Mouse (Mus musculus) kidney, postnatal 0 days (tissue): ENCODE results near the gene Ptpn11. TPM values are rescaled to one million over a fixed set of nuclear protein-coding genes. Genes with fewer than 3 reads are reported as not detected.

Experiments
- ATAC-seq: fragments of 200-750 bp; cut with Nextera tagmentation; replicated peaks from 2 replicates; pipeline ENCODE4 v1.8.0; 2017; ENCODE audit warnings: low read depth, moderate number of reproducible peaks, moderate TSS enrichment, moderate library complexity; ENCODE audit not compliant: low FRiP score
- DNase-seq: peaks from one replicate; pipeline ENCODE4 v3.0.0-alpha.2; 2016; ENCODE audit warnings: low spot score
- H3K27ac ChIP-seq: fragments of 300-500 bp; sonication (generic); 2 replicates; pipeline ENCODE4 v1.5.1; 2014; ENCODE audit warnings: mild to moderate bottlenecking
- H3K27me3 ChIP-seq: fragments of 300-500 bp; sonication (generic); 2 replicates; pipeline ENCODE4 v1.6.1; 2014; ENCODE audit warnings: low read length, mixed read lengths; ENCODE audit not compliant: insufficient read depth
- H3K36me3 ChIP-seq: fragments of 300-500 bp; sonication (generic); 2 replicates; pipeline ENCODE4 v1.6.1; 2014; ENCODE audit warnings: low read length, mixed read lengths; ENCODE audit not compliant: insufficient read depth
- H3K4me1 ChIP-seq: fragments of 300-500 bp; sonication (generic); replicated peaks from 2 replicates; pipeline ENCODE4 v1.6.1; 2014; ENCODE audit warnings: antibody characterized with exemption, low read length, mixed read lengths; ENCODE audit not compliant: insufficient read depth
- H3K4me2 ChIP-seq: fragments of 300-500 bp; sonication (generic); 2 replicates; pipeline ENCODE4 v1.6.1; 2014; ENCODE audit warnings: mild to moderate bottlenecking, low read length, moderate library complexity, mixed read lengths
- H3K4me3 ChIP-seq: fragments of 300-500 bp; sonication (generic); replicated peaks from 2 replicates; pipeline ENCODE4 v1.5.1; 2014; ENCODE audit warnings: low read depth, low read length
- H3K9ac ChIP-seq: fragments of 300-500 bp; sonication (generic); 2 replicates; pipeline ENCODE4 v1.6.1; 2014; ENCODE audit warnings: low read depth, low read length
- H3K9me3 ChIP-seq: fragments of 300-500 bp; sonication (generic); replicated peaks from 2 replicates; pipeline ENCODE4 v1.6.1; 2016; ENCODE audit warnings: low read length, inconsistent platforms, mixed read lengths
- CTCF ChIP-seq: IDR thresholded peaks from 2 replicates; pipeline ENCODE4 v1.5.1; 2016; ENCODE audit warnings: antibody characterized with exemption, low read depth, mild to moderate bottlenecking, moderate library complexity
- WGBS: fragments of 180-500 bp; shearing (Covaris S2); extraction: QIAGEN DNeasy Blood & Tissue Kit; methylation state at CpG from one replicate; pipeline ENCODE4 v1.1.7; 2014; 5-methylcytosine and 5-hydroxymethylcytosine counted together
- polyA plus RNA-seq: library from polyadenylated mRNA; unstranded; fragments of >200 nt; fragmentation: Nextera tagmentation; extraction: Ambion mirVana; gene quantifications from 2 replicates; pipeline ENCODE4 v1.2.1, GENCODE M21; 2015

Gene Ptpn11
- polyA plus RNA-seq, 1 experiment from 2014 or later = 20.0 TPM

DNA sequence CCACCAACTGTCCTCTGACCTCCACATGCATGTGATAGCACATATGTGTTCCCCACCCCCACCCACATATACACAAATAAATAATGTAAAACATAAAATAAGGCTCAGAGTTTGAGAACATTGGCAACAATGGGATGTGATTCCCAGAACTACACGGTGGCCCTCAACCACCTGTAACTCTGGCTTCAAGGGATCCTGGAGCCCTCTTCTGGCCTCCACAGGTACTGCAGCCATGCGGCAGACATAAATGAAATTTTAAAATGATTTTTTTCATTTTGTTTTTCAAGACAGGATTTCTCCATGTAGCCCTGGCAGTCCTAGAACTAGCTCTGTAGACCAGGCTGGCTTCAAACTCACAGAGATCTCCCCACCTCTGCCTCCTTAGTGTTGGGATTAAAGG lies 65.1 kb downstream of the Ptpn11 start:
- 84% methylated on average over 2 of the region's 2 CpGs for WGBS
- Histone ChIP-seq H3K4me1 (no peaks in the 10 kb centered on the region), H3K27me3 (no peaks in the 10 kb centered on the region), H3K36me3 (no peaks in the 10 kb centered on the region), H3K9ac (no peak overlapping the region), H3K9me3 (no peaks in the 10 kb centered on the region), H3K27ac (no peak overlapping the region), H3K4me3 (no peak overlapping the region), H3K4me2 (no peak overlapping the region)
- ATAC-seq = no peak
- peak; percentile 55; the same call in 1 of the 2 replicates for TF ChIP-seq CTCF
- DNase-seq = no peak

DNA sequence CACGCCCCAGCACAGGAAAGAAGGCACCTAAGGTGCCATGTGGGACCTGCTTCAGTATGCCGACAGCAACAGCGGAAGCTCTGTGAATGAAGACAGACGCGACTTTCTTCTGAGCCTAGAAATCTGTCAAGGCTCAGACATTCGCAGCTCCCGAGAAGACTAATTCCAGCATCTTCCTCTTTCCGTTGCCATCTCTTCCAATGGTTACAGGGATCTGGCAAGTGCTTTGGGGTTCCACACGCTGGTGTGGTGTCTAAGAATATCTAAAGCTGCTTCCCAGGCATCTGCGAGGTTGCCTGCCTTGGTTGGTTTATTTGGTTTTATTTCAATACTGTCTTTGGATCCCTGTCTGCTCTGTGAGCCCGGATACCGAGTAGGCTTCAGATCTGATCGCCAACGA lies 65.6 kb downstream of the Ptpn11 start:
- ATAC-seq = no peak
- Histone ChIP-seq H3K4me3 (no peak overlapping the region), H3K27me3 (no peaks in the 10 kb centered on the region), H3K36me3 (no peaks in the 10 kb centered on the region), H3K27ac (no peak overlapping the region), H3K9me3 (no peaks in the 10 kb centered on the region), H3K4me2 (no peak overlapping the region), H3K4me1 (no peaks in the 10 kb centered on the region), H3K9ac (no peak overlapping the region)
- TF ChIP-seq CTCF = no peak
- WGBS = 90% methylated on average over 14 of the region's 14 CpGs
- no peak for DNase-seq

DNA sequence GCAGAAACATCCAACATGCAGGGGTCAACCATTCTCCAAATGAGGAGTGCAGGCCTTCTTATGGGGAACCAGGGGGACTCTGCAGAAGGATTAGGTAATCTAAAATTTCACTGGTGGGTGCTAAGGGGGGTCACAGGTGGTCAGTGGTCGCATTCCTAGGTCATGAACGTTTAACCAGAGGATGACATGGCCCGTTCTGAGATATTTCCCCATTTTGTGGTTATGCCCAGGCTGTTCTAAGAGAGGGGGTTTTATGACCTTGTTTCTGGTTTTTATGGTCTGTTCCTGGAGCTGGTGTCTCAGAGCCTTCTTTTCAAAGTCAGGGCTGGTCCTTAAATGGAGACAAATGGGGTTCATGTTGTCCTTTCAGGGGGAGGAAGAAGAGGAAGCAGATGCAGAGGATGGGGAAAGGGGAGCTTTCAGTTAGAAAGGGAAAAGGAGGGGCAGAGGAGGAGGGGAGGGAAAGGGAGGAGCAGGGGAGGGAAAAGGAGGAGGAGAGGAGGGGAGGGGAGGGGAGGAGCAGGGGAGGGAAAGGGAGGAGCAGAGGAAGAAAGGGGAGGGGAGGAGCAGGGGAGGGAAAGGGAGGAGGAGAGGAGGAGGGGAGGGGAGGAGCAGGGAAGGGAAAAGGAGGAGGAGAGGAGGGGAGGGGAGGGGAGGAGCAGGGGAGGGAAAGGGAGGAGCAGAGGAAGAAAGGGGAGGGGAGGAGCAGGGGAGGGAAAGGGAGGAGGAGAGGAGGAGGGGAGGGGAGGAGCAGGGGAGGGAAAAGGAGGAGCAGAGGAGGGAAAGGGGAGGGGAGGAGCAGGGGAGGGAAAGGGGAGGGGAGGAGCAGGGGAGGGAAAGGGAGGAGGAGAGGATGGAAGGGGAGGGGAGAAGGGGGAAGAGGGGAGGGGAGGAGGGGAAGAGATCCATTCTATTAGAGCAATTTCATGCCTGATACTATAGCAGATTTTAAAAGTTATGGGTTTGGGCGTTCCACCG lies 66.7 kb downstream of the Ptpn11 start:
- 51% methylated on average over 5 of the region's 5 CpGs for WGBS
- no peaks in the 10 kb centered on the region for H3K4me1 ChIP-seq
- H3K9me3 ChIP-seq = no peaks in the 10 kb centered on the region
- no peak for ATAC-seq
- TF ChIP-seq CTCF = no peak
- no peak overlapping the region for H3K9ac ChIP-seq
- no peak for DNase-seq
- H3K4me3 ChIP-seq = no peak overlapping the region
- H3K27me3 ChIP-seq = no peaks in the 10 kb centered on the region
- H3K36me3 ChIP-seq = no peaks in the 10 kb centered on the region
- no peak overlapping the region for H3K4me2 ChIP-seq
- H3K27ac ChIP-seq = no peak overlapping the region

DNA sequence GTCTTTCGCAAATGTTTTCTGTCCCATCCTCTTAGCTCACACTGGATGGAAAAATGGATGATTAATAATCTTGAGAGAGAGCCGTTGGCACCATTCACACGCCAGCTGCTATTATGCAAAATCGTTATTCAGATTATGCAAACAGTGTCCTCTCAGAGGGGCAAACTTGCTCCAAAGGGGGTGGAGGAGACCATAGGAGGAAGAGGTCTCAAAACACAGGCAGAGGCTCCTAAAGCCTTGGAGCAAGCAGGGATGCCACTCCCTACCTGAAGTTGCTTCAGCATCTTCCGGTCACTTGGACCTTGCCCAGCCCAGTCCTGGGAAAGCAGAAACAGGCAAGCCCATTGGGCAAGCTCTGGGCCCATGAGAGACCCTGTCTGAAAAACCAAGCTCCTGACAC lies 67.8 kb downstream of the Ptpn11 start:
- Histone ChIP-seq H3K4me2 (no peak overlapping the region), H3K36me3 (no peaks in the 10 kb centered on the region), H3K4me3 (no peak overlapping the region), H3K9me3 (no peaks in the 10 kb centered on the region), H3K4me1 (0 out of 2 replicates have a peak, but pooled peaks cover 2% of the 10 kb centered on the region), H3K27ac (no peak overlapping the region), H3K9ac (no peak overlapping the region), H3K27me3 (no peaks in the 10 kb centered on the region)
- DNase-seq (no peak), ATAC-seq (no peak)
- WGBS = 83% methylated on average over 5 of the region's 5 CpGs
- no peak for TF ChIP-seq CTCF

DNA sequence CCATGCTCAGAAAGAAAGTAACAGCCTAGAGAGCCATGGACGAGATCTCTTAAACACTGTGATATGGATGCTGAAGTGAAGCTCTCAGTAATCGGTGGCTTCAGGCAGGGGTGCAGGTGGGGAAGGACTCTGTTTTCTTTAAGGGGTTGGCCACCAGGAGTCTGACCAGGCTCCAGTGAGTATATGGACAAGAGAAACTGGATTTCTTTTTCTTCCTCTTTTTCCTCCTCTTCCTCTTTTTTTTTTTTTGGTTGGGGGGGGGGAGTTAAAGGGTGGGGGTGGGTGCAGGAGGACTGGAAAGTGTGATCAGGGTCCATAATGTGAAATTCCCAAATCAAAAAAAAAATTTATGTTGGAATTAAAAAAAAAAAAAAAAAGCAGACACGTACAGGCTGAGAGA lies 68.6 kb downstream of the Ptpn11 start:
- Histone ChIP-seq H3K4me3 (no peak overlapping the region), H3K4me1 (0 out of 2 replicates have a peak, but pooled peaks cover 4% of the 10 kb centered on the region), H3K9me3 (no peaks in the 10 kb centered on the region), H3K4me2 (no peak overlapping the region), H3K27me3 (no peaks in the 10 kb centered on the region), H3K36me3 (no peaks in the 10 kb centered on the region), H3K9ac (no peak overlapping the region), H3K27ac (no peak overlapping the region)
- ATAC-seq (no peak), DNase-seq (no peak)
- no peak for TF ChIP-seq CTCF
- WGBS = 88% methylated on average over 3 of the region's 3 CpGs

DNA sequence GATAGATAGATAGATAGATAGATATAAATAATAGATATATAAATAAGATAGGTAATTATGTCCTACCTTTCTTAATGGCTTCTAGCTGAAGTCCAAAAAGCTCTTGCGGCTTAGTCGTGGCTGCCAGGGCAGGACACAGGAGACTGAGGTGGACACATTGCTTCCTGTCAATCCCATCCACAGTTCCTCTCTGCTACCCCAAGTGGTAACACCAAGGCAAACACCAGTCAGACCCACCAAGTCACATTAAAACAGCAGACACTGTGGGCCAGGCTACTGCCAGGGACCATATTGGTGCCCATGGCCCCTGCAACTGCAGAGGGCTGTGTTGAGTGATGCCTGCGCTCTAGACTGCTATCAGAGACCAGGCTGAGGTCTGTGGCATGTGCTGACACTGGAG lies 69.2 kb downstream of the Ptpn11 start:
- Histone ChIP-seq H3K4me2 (no peak overlapping the region), H3K27me3 (no peaks in the 10 kb centered on the region), H3K9ac (no peak overlapping the region), H3K4me1 (0 out of 2 replicates have a peak, but pooled peaks cover 4% of the 10 kb centered on the region), H3K4me3 (no peak overlapping the region), H3K9me3 (no peaks in the 10 kb centered on the region), H3K27ac (no peak overlapping the region), H3K36me3 (no peaks in the 10 kb centered on the region)
- TF ChIP-seq CTCF = no peak
- no peak for DNase-seq
- no peak for ATAC-seq
- 93% methylated on average over 3 of the region's 3 CpGs for WGBS
